Mouse (Mus musculus) granulocyte monocyte progenitor cell, adult 5-6 weeks (primary cell): ENCODE data around the gene Cntn5. TPM values are rescaled to one million over a fixed set of nuclear protein-coding genes. Genes with fewer than 3 reads are reported as not detected.

Experiments
- ATAC-seq: replicated peaks from 2 replicates; pipeline ENCODE4 v1.8.0; 2016; ENCODE audit warnings: mild to moderate bottlenecking, moderate TSS enrichment, inconsistent platforms; ENCODE audit not compliant: poor library complexity, severe bottlenecking
- total RNA-seq, 2 experiments: library from RNA; stranded (forward) in 1 of 2; stranded (reverse) in 1 of 2; fragments of 200-712, 200-1000 nt in 1 of 2; fragments of >200 nt in 1 of 2; fragmentation: Nextera tagmentation in 1 of 2; gene quantifications; 2 replicates each; pipeline ENCODE4 v1.2.3; 2014 to 2017

Gene Cntn5
- total RNA-seq, 2 experiments from 2014 or later, result not detected

GRCm38 (mm10) chr9:10457900-10458299, 446.7 kb downstream of the Cntn5 start:
- no peak for ATAC-seq

- no peak for ATAC-seq
Measured at GRCm38 (mm10) chr9:10448987-10449563, 455.5 kb downstream of the Cntn5 start.

DNA sequence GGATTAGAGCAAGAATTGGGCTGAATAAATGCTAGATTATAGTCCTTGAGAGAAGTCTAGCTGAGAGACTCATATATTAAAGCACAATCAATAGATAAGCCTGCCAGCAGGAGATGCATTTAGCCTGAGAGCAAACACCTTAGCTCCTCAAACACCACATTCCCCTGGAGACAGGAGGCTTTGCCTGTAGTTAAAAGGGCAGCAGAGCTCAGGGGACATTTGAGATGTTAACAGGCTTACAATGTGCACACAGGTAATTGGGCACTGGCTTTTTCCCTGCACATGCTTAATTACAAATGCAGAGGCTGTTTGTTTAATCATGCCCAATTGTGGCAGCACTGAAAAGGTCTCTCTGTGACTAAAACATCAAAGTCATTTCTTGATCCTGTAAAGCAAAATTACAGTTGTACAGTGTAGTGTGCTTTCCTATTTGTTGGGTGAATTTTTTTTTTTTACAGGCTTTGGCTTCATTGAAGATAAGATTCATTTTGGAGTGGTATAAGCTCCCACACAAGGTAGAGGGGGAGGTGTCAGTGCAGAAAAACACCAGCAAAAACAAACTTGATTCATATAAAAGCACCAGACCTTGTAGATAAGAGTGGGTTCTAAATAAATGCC, 457.2 kb downstream of the Cntn5 start:
- ATAC-seq, result no peak

DNA sequence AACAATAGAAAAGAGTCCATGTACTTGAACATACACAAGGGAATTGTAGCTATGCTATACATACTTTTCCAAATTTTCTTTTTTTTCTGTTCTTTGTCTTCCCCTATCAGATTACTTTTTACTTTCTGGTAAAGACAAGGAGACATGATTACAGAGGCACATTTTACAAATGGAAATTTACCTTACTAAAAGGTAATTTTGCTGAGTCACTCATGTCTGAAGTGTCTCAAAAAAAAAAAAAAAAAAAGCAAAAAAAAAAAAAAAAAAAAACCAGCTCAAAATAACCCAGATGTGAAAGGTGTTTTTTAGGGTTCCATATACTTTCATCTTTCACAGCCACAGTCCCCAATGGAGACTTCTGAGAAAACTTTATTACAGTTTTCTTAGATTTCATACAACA, 492.5 kb downstream of the Cntn5 start:
- ATAC-seq, result no peak

GRCm38 (mm10) chr9:10400099-10400498, 504.5 kb downstream of the Cntn5 start:
- no peak for ATAC-seq

GRCm38 (mm10) chr9:10389863-10390262, 514.7 kb downstream of the Cntn5 start:
- no peak for ATAC-seq

GRCm38 (mm10) chr9:10384455-10384854, 520.1 kb downstream of the Cntn5 start:
- ATAC-seq, result no peak

DNA sequence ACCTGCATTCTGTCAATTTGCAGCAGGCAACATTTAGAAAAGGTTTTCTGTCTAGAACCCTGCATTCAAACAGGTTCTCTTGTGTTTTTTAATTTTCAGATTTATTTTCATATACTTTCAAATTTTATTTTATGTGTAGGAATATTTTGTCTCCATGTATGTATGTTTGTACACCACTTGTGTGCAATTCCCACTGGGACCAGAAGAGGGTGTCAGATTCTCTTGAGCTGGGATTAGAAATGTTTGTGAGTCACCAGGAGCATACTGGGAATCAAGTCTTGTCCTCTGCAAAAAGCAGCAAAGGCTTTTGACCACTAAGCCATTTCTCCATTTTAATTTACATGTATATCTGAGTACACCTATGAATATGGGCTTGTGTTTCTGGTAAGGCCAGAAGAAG, 521.4 kb downstream of the Cntn5 start:
- ATAC-seq, result no peak

GRCm38 (mm10) chr9:10381701-10382100, 522.9 kb downstream of the Cntn5 start:
- ATAC-seq, result no peak

- ATAC-seq, result no peak
Measured at GRCm38 (mm10) chr9:10376261-10376660, 528.3 kb downstream of the Cntn5 start.

- no peak for ATAC-seq
Measured at GRCm38 (mm10) chr9:10368971-10369370, 535.6 kb downstream of the Cntn5 start.

DNA sequence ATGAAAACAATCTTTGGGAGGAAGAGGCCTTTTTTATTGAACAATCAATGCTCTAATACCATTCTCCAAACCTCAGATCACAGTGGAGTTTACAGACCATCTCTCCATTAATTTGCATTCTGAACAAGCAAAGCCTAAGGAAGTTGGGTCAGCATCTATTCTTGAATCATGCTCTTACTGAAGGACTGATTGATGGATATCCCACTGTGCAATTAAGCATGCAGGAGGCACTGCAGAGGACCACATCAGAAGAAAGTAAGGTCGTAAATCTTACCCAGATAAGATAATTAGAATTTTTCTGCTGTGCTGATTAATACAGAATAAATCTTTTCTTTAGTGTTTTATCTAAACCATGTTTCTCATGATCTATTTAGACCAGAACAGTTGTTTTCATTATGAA, 536.2 kb downstream of the Cntn5 start:
- no peak for ATAC-seq

- ATAC-seq, result no peak
Measured at GRCm38 (mm10) chr9:10366246-10366955, 538.2 kb downstream of the Cntn5 start.

DNA sequence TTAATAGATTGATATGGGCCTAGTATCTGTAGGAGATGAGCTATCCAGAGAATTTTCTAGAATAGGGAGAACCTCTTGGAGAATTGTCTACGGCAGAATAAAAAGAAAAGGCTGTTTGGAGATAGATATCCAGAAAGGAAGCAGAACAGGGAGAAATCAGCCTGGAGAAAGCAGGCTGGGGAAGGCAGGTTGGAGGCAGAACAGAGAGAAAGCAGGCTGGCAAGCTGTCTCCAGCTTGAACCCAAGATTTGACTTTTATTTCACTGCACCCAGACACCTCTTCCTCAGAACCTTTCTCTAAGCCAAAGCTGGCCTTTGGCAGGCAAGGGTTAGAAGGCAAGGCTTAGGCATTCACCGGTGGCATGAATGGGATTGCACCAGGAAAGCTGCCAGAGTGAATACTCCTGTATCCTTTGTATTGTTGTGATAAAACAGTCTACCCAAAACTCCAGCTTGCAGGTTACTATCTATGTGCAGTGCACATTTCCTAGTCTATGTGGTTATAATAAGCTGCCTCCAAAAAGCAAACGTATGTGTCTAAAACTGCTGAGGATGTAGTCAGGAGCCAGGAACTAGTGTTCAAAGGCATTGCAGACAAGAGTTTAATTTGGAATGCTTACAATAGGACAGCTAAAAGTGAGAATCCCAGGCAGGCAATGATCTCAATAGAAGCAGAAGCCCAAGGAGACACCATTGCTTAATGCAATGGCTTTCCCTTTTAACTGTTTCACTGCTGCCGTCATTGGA, 553.5 kb downstream of the Cntn5 start:
- ATAC-seq, result no peak

DNA sequence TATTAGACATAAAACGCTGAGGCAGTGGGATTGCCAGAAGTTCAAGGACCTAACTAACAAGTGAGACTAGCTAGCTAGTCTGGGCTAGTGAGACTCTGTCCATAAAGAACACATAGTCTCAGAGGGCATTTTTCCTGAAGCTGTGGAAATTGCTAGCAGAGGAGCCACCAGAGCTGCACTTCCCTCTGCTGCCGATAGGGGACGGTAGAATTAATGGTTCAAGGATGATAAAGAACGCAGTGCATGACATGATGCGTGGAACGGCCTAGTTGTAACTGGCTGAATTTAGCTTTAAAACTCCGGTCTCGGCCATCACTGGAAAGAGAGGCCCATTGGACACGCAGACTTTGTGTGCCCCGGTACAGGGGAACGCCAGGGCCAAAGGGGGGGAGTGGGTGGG, 555.8 kb downstream of the Cntn5 start:
- no peak for ATAC-seq

- ATAC-seq, result no peak
Measured at GRCm38 (mm10) chr9:10348222-10348621, 556.4 kb downstream of the Cntn5 start.

DNA sequence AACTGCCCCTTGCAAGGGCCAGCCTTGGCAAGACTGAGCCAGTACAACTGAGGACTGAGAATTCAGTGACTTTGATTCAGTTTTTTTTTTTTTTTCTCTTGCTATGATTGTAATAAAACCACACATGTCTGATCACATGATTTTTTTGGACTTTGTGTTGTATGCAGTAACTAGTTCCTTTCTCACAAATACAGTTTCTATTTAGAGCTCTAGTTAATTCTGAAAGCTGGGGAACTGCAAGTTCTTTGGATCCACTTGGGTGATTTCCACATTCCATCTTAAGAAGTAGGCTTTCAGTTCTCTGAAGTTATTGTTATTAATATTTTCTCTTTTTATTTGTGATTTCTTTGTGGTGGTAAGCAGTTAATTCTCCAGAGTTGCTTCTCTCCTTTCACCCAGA, 563.8 kb downstream of the Cntn5 start:
- no peak for ATAC-seq

GRCm38 (mm10) chr9:10339716-10340115, 564.9 kb downstream of the Cntn5 start:
- no peak for ATAC-seq

- ATAC-seq, result peak; percentile 71
Measured at GRCm38 (mm10) chr9:10324697-10325368, 579.7 kb downstream of the Cntn5 start.

DNA sequence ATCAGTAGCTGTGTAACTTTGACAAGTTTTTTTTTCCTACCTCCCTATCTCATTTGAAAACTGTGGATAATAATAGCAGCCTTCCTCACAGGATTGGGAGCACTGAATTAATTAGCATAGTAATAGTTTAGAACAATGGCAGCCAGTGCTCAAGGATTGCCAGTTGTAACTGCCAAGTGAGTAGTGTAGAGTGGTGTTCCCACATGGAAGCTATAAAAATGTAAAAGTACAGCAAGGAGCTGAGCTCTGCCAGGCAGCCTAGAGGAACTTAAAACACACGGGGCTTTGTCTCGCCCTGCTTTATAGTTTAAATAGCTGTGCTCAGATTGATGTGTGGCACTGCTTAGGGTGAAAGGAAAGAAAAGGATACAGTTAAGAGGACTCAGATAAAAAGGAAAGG, 635.2 kb downstream of the Cntn5 start:
- no peak for ATAC-seq

- no peak for ATAC-seq
Measured at GRCm38 (mm10) chr9:10268836-10269235, 635.7 kb downstream of the Cntn5 start.
